Mouse (Mus musculus): ENCODE results near the gene Ly6g6e. TPM values are rescaled to one million over a fixed set of nuclear protein-coding genes. Genes with fewer than 3 reads are reported as not detected.
"Not testable (repeated sequence)": the region's sequence is repeated elsewhere in the genome, so short reads cannot be mapped to it uniquely, and the experiment has no call there.

Gene Ly6g6e
- total RNA-seq (2021), result 1 to 10 TPM; 2.3 to 6.2 TPM
- long read RNA-seq, experiment 1, partial matches to known transcripts, result 1 of 6 reads
- long read RNA-seq, experiment 1, other reads (novel, unspliced or antisense), result 3 of 6 reads
- long read RNA-seq, experiment 2, partial matches to known transcripts, result 0 of 3 reads
- long read RNA-seq, experiment 2, other reads (novel, unspliced or antisense), result 1 of 3 reads

- DNase-seq (ENCODE audit: low spot score in 2 of 2), result no peak
These were observed at the start of gene Ly6g6e for GRCm38 (mm10) chr17:35076507-35077176. Gene Ly6g6e, plus strand, starts transcription at chr17:35076902.

GRCm38 (mm10) chr17:35027277-35028068 is 49.2 kb upstream of the Ly6g6e start, which contains the start of gene Sapcd1:
Gene Sapcd1, minus strand, starts transcription at chr17:35028016.
- DNase-seq (ENCODE audit: low spot score in 2 of 2), result peak; percentile 21 to 36

- no peak for DNase-seq (ENCODE audit: low spot score in 2 of 2)
These were observed 48.4 kb upstream of the Ly6g6e start for GRCm38 (mm10) chr17:35028315-35028714.

GRCm38 (mm10) chr17:35029691-35030532 is 46.8 kb upstream of the Ly6g6e start:
- no peak for DNase-seq (ENCODE audit: low spot score in 2 of 2)

GRCm38 (mm10) chr17:35031272-35031671 is 45.4 kb upstream of the Ly6g6e start:
- DNase-seq (ENCODE audit: low spot score in 2 of 2), result no peak

- no peak for DNase-seq (ENCODE audit: low spot score in 2 of 2)
These were observed 44.8 kb upstream of the Ly6g6e start for GRCm38 (mm10) chr17:35031880-35032279.

GRCm38 (mm10) chr17:35032323-35032870 is 44.3 kb upstream of the Ly6g6e start:
- no peak for DNase-seq (ENCODE audit: low spot score in 2 of 2)

GRCm38 (mm10) chr17:35033703-35034102 is 43.0 kb upstream of the Ly6g6e start:
- DNase-seq (ENCODE audit: low spot score in 2 of 2), result not testable (repeated sequence)

GRCm38 (mm10) chr17:35034896-35035295 is 41.8 kb upstream of the Ly6g6e start:
- no peak for DNase-seq (ENCODE audit: low spot score in 2 of 2)

GRCm38 (mm10) chr17:35039121-35039873 is 37.4 kb upstream of the Ly6g6e start:
- DNase-seq (ENCODE audit: low spot score in 2 of 2), result peak; percentile 35 to 51

GRCm38 (mm10) chr17:35043794-35044193 is 32.9 kb upstream of the Ly6g6e start:
- DNase-seq (ENCODE audit: low spot score in 2 of 2), result no peak

GRCm38 (mm10) chr17:35044904-35045806 is 31.5 kb upstream of the Ly6g6e start:
- no peak for DNase-seq (ENCODE audit: low spot score in 2 of 2)

GRCm38 (mm10) chr17:35045807-35046680 is 30.7 kb upstream of the Ly6g6e start:
- DNase-seq (ENCODE audit: low spot score in 2 of 2), result no peak

- peak; percentile 86 to 89 for DNase-seq (ENCODE audit: low spot score in 2 of 2)
These were observed 29.8 kb upstream of the Ly6g6e start, which contains the start of gene Msh5 for GRCm38 (mm10) chr17:35046681-35047455. Gene Msh5, minus strand, starts transcription at chr17:35046745.

GRCm38 (mm10) chr17:35047688-35048087 is 29.0 kb upstream of the Ly6g6e start:
- DNase-seq (ENCODE audit: low spot score in 2 of 2), result no peak

GRCm38 (mm10) chr17:35048149-35048931 is 28.4 kb upstream of the Ly6g6e start:
- no peak for DNase-seq (ENCODE audit: low spot score in 2 of 2)
